Mouse (Mus musculus): ENCODE results near the gene C1qtnf5. TPM values are rescaled to one million over a fixed set of nuclear protein-coding genes. Genes with fewer than 3 reads are reported as not detected.

The C1qtnf5 gene
- not detected for polyA plus RNA-seq (2014; fragmentation: Illumina TruSeq; extraction: RNeasy Lipid Tissue Mini Kit (QIAGEN cat#74804))

DNA sequence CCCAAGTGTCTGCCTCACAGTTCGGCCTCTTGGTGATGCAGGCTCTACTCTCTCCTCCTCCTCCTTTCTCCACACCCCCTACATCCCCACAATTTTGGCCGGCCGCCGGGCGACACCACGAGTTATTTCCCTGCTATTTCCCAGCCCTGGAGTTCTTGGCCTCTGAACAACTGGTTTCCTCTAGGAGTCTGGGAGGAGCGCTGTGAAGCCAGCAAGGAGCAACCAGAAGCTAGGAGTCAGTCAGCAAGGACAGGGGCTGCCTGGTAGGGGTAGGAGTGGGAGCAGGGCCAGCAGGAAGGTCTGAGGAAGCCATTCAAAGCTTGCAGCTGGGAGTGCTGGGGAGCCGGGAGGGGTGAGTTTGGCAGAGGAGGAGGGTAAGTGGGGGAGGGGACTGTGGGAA lies at the start of gene C1qtnf5:
Gene C1qtnf5 (plus strand): TSS at position 136 of the 400 bp plus-strand sequence.

DNA sequence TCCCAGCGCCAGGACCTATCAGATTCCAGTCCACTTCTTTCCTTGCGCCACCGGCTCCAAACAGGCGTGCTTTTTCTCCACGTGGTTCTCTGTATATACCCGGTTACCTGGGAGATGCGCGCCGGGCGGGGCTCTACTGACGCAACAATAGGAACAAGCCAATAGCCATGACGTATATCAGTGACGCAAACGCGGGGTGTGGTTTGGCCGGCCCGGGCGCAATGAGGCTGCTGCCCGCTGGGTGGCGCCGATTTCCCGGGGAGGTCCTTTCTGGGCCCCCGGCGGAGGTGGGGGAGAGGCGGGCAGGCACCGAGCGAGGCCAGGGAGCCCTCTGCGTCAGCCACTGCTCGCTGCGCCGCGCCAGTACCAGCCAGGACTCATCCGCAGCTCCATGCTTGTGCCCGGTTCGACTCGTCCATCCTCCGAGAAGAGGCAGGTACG lies 40.2 kb upstream of the C1qtnf5 start, which contains the start of gene Usp2:
Gene Usp2 (plus strand): TSS at position 237 of the 441 bp plus-strand sequence.

DNA sequence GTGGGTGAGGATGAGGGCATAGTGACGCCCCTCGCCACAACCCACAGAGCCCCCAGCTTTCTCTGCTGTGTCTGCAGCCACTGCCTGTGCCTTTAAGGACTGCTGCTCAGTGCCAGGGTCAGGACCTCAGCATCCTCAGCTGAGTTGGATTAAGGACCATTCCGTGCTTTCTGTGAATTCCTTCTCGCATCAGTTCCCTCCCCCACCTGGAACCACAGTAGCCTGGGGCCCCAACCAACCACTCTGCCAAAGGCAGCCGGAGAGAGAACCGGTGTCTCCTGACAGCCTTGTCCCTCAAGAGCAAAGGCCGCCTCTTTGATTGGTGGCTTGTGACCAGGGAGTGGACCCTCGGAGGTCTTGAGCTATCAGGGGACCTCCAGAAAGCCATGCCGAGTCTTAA lies 5.6 kb upstream of the C1qtnf5 start, which contains the start of gene Mfrp:
Gene Mfrp (plus strand): TSS at position 240 of the 400 bp plus-strand sequence.

DNA sequence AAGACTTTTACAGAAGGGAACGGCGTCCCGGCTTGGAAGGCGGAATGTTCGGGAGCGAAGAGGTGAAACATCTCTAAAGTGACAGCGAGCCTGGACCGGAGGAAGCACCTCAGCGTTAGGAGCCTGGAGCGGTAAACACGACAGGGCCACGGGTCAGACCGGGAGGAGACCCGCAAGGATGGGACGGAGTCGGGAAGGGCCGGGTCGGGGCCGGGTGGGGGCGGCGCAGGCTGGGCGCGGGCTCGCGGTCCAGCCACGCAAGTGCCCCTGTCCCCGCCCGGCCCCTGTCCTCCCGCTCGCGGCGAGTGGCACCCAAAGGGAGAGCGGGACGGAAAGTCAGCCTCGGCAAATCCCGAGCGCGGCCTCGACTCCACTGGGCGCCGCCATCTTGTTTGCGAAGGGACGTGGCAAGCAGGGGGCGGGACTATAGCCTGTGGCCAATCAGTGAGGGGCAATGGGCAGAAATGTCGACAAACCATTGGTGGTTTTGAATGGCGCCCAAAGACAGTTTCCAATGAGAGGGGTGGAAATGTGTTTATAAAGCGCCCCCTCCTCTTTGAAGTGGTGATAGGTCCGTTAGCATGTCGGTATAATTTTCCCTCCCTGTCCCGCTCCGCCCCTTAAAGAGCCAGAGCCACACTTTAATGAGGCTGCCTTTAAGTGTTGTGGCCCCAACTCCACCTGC lies 6.2 kb downstream of the C1qtnf5 start, which contains the start of the genes Gm49380 and Rnf26:
Gene Gm49380 (minus strand): TSS at position 396 of the 685 bp plus-strand sequence.
Gene Rnf26 (minus strand): TSS at position 413 of the 685 bp plus-strand sequence.

DNA sequence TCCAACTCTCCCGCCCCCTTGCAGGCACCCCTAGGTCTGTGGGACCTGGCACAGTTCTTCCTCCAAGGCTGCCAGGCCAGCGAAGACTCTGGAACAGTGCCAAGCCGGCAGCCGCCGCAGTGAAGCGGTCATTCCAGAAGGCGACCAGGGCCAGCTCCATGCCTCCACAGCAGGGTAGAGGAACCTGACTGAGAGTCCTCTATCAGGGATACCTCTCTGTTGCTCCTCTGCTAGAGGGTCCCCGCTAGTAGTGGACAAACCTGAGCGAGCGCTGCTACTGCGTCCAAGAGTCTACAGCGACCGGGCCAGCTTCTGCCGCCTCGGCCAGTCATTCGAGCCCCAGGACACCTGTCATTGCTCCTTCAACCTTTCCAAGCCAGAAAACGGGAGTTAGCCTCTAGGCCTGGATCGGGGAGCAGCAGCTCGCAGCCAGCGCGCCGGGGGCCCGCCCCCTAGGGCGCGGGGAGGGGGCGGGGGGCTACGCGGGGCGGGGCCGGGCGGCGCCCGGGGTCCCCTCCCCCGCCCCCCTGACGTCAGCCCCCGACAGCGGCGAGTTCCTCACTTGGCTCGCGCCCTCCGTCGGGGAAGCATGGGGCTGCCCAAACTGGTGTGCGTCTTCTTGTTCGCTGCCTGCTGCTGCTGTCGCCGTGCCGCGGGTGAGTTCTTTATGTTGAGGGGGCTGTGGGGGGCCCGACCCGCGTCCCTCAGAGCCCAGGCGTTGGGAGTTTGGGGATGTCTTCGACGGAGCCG lies 27.2 kb downstream of the C1qtnf5 start, which contains the start of gene Mcam:
Gene Mcam (plus strand): TSS at position 369 of the 750 bp plus-strand sequence.

Other genes with a start within 250 kb of the C1qtnf5 start
- 1.9 TPM for gene Thy1, start 63.9 kb upstream of the C1qtnf5 start, polyA plus RNA-seq (2014; fragmentation: Illumina TruSeq; extraction: RNeasy Lipid Tissue Mini Kit (QIAGEN cat#74804))
- 3.1 TPM for gene Usp2, start 40.2 kb upstream of the C1qtnf5 start, polyA plus RNA-seq (2014; fragmentation: Illumina TruSeq; extraction: RNeasy Lipid Tissue Mini Kit (QIAGEN cat#74804))
- gene Mfrp, start 5.5 kb upstream of the C1qtnf5 start, polyA plus RNA-seq (2014; fragmentation: Illumina TruSeq; extraction: RNeasy Lipid Tissue Mini Kit (QIAGEN cat#74804)), result not detected
- gene Gm49380, start 6.3 kb downstream of the C1qtnf5 start, polyA plus RNA-seq (2014; fragmentation: Illumina TruSeq; extraction: RNeasy Lipid Tissue Mini Kit (QIAGEN cat#74804)), result 0.43 TPM
- 1.1 TPM for gene Rnf26, start 6.3 kb downstream of the C1qtnf5 start, polyA plus RNA-seq (2014; fragmentation: Illumina TruSeq; extraction: RNeasy Lipid Tissue Mini Kit (QIAGEN cat#74804))
- 23.9 TPM for gene Mcam, start 27.2 kb downstream of the C1qtnf5 start, polyA plus RNA-seq (2014; fragmentation: Illumina TruSeq; extraction: RNeasy Lipid Tissue Mini Kit (QIAGEN cat#74804))
- 36.8 TPM for gene Cbl, start 126.8 kb downstream of the C1qtnf5 start, polyA plus RNA-seq (2014; fragmentation: Illumina TruSeq; extraction: RNeasy Lipid Tissue Mini Kit (QIAGEN cat#74804))
- 4.9 TPM for gene Ccdc153, start 133.4 kb downstream of the C1qtnf5 start, polyA plus RNA-seq (2014; fragmentation: Illumina TruSeq; extraction: RNeasy Lipid Tissue Mini Kit (QIAGEN cat#74804))
- gene Pdzd3, start 144.2 kb downstream of the C1qtnf5 start, polyA plus RNA-seq (2014; fragmentation: Illumina TruSeq; extraction: RNeasy Lipid Tissue Mini Kit (QIAGEN cat#74804)), result not detected
- gene Nlrx1, start 161.4 kb downstream of the C1qtnf5 start, polyA plus RNA-seq (2014; fragmentation: Illumina TruSeq; extraction: RNeasy Lipid Tissue Mini Kit (QIAGEN cat#74804)), result not detected
- gene Abcg4, start 181.4 kb downstream of the C1qtnf5 start, polyA plus RNA-seq (2014; fragmentation: Illumina TruSeq; extraction: RNeasy Lipid Tissue Mini Kit (QIAGEN cat#74804)), result 0.14 TPM
- 15.0 TPM for gene Hinfp, start 198.4 kb downstream of the C1qtnf5 start, polyA plus RNA-seq (2014; fragmentation: Illumina TruSeq; extraction: RNeasy Lipid Tissue Mini Kit (QIAGEN cat#74804))
- gene C2cd2l, start 213.0 kb downstream of the C1qtnf5 start, polyA plus RNA-seq (2014; fragmentation: Illumina TruSeq; extraction: RNeasy Lipid Tissue Mini Kit (QIAGEN cat#74804)), result 0.63 TPM
- gene Dpagt1, start 218.8 kb downstream of the C1qtnf5 start, polyA plus RNA-seq (2014; fragmentation: Illumina TruSeq; extraction: RNeasy Lipid Tissue Mini Kit (QIAGEN cat#74804)), result 11.4 TPM
- 9.2 TPM for gene H2afx, start 227.4 kb downstream of the C1qtnf5 start, polyA plus RNA-seq (2014; fragmentation: Illumina TruSeq; extraction: RNeasy Lipid Tissue Mini Kit (QIAGEN cat#74804))
- 26.6 TPM for gene Hmbs, start 237.0 kb downstream of the C1qtnf5 start, polyA plus RNA-seq (2014; fragmentation: Illumina TruSeq; extraction: RNeasy Lipid Tissue Mini Kit (QIAGEN cat#74804))